Mouse (Mus musculus): ENCODE data around the gene Pip5k1c.

GRCm38 (mm10) chr10:81244146-81244545 is 48.6 kb upstream of the Pip5k1c start:
- TF ChIP-seq POLR2A (IDR thresholded peaks at IDR 0.05; ENCODE audit: insufficient read depth, low read depth, low read length) (no peak), CTCF (IDR thresholded peaks at IDR 0.05; ENCODE audit: insufficient read depth, low read depth, low read length) (no peak)

Data from olfactory bulb, adult 2 months (tissue).